ENCODE assay signal across 11 mouse cellular contexts in genomic region chr3:105716353-105717000, GRCm38 (mm10). TPM values are rescaled to one million over a fixed set of nuclear protein-coding genes. Genes with fewer than 3 reads are reported as not detected.
A peak's percentile ranks its signal among the peaks of the same experiment; 100 is the strongest.
DNase-seq lines count a peak whose midpoint lies in the region; ATAC-seq lines count a peak whose summit lies in the region.
"Had no signal": no experiment of that assay in that cellular context is flagged by ENCODE, and none has a peak within 500 bp of the region (broad histone marks: within the 10 kb centered on the region; RNA-seq: fewer than 3 reads in every experiment).

No protein-coding gene starts in this region.

- no peak for DNase-seq in frontal cortex, postnatal 14 days (ENCODE audit: low spot score in 2 of 2)
- peak; percentile 56 to 69 for DNase-seq in left cerebral cortex, adult 18-20 months (ENCODE audit: low spot score in 2 of 2)
- DNase-seq in left cerebral cortex, postnatal 14 days (ENCODE audit: low spot score in 2 of 2), result no peak
- peak; percentile 65 to 69 for DNase-seq in cerebellum, postnatal 14 days
- peak; percentile 89 for DNase-seq in left cerebral cortex, postnatal 4 days
- DNase-seq in ovary, postnatal 14 days (ENCODE audit: low spot score), result no peak
- DNase-seq in heart, postnatal 25 days (ENCODE audit: low spot score), result no peak
- DNase-seq: kidney, adult 18-20 months; liver, embryonic 13.5 days had no signal

- intact Hi-C loops in left cerebral cortex, postnatal 14 days (cut with DNase I), result no loop called here
- intact Hi-C loops in left cerebral cortex, postnatal 4 days (cut with DNase I), result no loop called here
- intact Hi-C loops in heart, postnatal 25 days (cut with DNase I), result no loop called here

- ATAC-seq in frontal cortex, adult (ENCODE audit: low TSS enrichment), result peak; percentile 8
- ATAC-seq: forebrain, embryonic 14.5 days had no signal

RNA-seq across cellular contexts. Expression of gene Inka2, which starts 12.1 kb away (rescaled TPM):
- total RNA-seq in left cerebral cortex, adult 18-20 months (2021), result 100 to 1,000 TPM; 106 to 114 TPM
- total RNA-seq in left cerebral cortex, postnatal 14 days (2021), result 100 to 1,000 TPM in 1 of 2 experiments, 10 to 100 TPM in 1; 75.4 to 105 TPM
- total RNA-seq in left cerebral cortex, postnatal 4 days (2021), result 10 to 100 TPM; 14.7 to 15.5 TPM
- total RNA-seq in heart, postnatal 25 days (2021), result 10 to 100 TPM; 18.8 to 25.7 TPM

RNA-seq across cellular contexts. Expression of gene Ddx20, which starts 29.1 kb away (rescaled TPM):
- total RNA-seq in left cerebral cortex, adult 18-20 months (2021), result 10 to 100 TPM; 12.6 to 14.4 TPM
- total RNA-seq in left cerebral cortex, postnatal 14 days (2021), result 10 to 100 TPM; 11.1 to 11.4 TPM
- 10 to 100 TPM; 15.3 to 16.3 TPM for total RNA-seq in left cerebral cortex, postnatal 4 days (2021)
- total RNA-seq in heart, postnatal 25 days (2021), result 10 to 100 TPM in 1 of 2 experiments, 1 to 10 TPM in 1; 9.0 to 10.2 TPM

Comparison
In these comparisons a context has a peak if more than half of its experiments do, and no peak if none do; other contexts are left out.
1. DNase-seq: peak in left cerebral cortex, adult 18-20 months (2 of 2), cerebellum, postnatal 14 days (2 of 2) and left cerebral cortex, postnatal 4 days (single experiment); none in frontal cortex, postnatal 14 days (0 of 2), left cerebral cortex, postnatal 14 days (0 of 2), ovary, postnatal 14 days (single experiment) and heart, postnatal 25 days (single experiment).